ENCODE assay signal across 8 mouse cellular contexts in the genomic region with DNA sequence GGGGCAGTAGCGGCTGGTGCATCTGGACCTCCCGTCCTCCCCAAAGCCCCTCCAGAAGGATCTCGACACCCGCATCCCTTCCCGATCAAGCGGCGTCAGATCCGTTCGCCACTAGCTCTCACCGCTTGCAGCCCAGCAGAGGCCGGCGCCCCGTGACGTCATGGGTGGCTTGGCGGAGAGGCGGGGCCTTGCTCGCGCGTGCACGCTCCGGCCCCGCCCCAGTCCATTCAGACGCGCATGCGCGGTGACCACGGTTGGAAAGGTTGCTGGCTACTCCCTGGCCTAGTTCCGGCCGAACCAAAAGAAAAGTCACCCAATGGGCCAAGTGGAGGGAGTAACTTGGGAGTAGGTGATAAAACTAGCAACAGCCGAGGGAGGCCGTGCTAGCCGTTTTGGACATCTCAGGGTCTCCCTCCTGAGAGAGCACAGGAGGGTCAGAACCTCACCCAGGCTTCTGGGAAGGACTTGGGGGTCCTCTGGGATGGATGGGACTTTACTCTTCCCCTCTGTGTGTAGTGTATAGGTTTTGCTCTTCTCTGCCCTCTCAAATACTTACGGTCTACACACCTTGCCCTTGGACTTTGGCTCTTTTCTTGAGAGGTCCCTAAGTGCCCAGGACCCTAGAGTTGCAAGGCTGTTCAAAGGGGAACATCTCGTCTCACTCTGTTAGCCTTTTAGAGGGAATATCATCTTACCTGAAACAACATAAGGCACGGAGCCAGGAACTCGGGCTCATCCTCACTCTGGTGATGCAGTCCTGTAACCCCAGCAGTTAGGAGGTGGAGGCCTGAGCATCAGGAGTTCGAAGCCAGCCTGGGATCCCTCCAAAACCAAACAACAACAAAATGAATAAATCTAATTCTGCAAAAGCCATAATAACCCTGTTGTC. TPM values are rescaled to one million over a fixed set of nuclear protein-coding genes. Genes with fewer than 3 reads are reported as not detected.
A peak's percentile ranks its signal among the peaks of the same experiment; 100 is the strongest.
DNase-seq lines count a peak whose midpoint lies in the region; ATAC-seq lines count a peak whose summit lies in the region.

No protein-coding gene starts in this region.

- peaks cover 12% of the 10 kb centered on the region for H3K4me1 ChIP-seq in hindbrain, embryonic 16.5 days (ENCODE audit: control insufficient read depth, insufficient read depth, low read depth, low read length)

- no peaks in the 10 kb centered on the region for H3K27me3 ChIP-seq in hindbrain, embryonic 16.5 days (replicated peaks; ENCODE audit: control insufficient read depth, insufficient read depth, low read length)

- H3K27ac ChIP-seq in hindbrain, embryonic 16.5 days (ENCODE audit: low read depth, low read length) = peak overlapping the region; percentile 87
- H3K27ac ChIP-seq in macrophage = peak overlapping the region; percentile 98

- DNase-seq in R1 (ENCODE audit: low read depth, low spot score) = peak; percentile 90
- peak; percentile 98 to 100 for DNase-seq in cerebellum, postnatal 25 days
- DNase-seq in frontal cortex, postnatal 36 days (ENCODE audit: low spot score in 2 of 2) = peak; percentile 95 to 96
- DNase-seq in left cerebral cortex, adult 18-20 months (ENCODE audit: low spot score in 2 of 2) = peak; percentile 98 to 99
- DNase-seq in right cerebral cortex, adult 18-20 months = peak; percentile 96
- DNase-seq in urinary bladder, postnatal 10 days (ENCODE audit: low spot score) = peak; percentile 97

- peak overlapping the region; percentile 69 for H3K4me2 ChIP-seq in hindbrain, embryonic 16.5 days (ENCODE audit: low read length)

- H3K4me3 ChIP-seq in hindbrain, embryonic 16.5 days (ENCODE audit: low read length) = peak overlapping the region; percentile 63
- H3K4me3 ChIP-seq in macrophage (ENCODE audit: inconsistent target) = peak overlapping the region; percentile 82

- H3K9ac ChIP-seq in hindbrain, embryonic 16.5 days (ENCODE audit: low read depth, low read length) = peak overlapping the region; percentile 81

- H3K36me3 ChIP-seq in hindbrain, embryonic 16.5 days (ENCODE audit: control insufficient read depth, insufficient read depth, low read length) = no peaks in the 10 kb centered on the region
- no peaks in the 10 kb centered on the region; the same call in 1 of the 2 replicates for H3K36me3 ChIP-seq in macrophage (ENCODE audit: inconsistent target)

- 12% methylated on average over 37 of the region's 37 CpGs for WGBS in hindbrain, embryonic 16.5 days
- 14% methylated on average over 35 of the region's 37 CpGs for WGBS in macrophage (ENCODE audit: missing documents)

- no peaks in the 10 kb centered on the region for H3K9me3 ChIP-seq in hindbrain, embryonic 16.5 days (ENCODE audit: control insufficient read depth, low read length)

- peak; percentile 95 for ATAC-seq in hindbrain, embryonic 16.5 days

- peaks cover 35% of the 10 kb centered on the region for H3K79me2 ChIP-seq in macrophage (ENCODE audit: inconsistent target)

RNA-seq across cellular contexts. Expression of a gene that starts 13.8 kb away (rescaled TPM):
- 52.8 and 60.3 TPM in 2 replicates for polyA plus RNA-seq in hindbrain, embryonic 16.5 days (2015; fragmentation: Nextera tagmentation; extraction: Ambion mirVana)
- 100 to 1,000 TPM; 150 to 163 TPM for total RNA-seq in left cerebral cortex, adult 18-20 months (2021)
- total RNA-seq in macrophage (2018; cell fraction: chromatin; rRNA removed) = 100 to 1,000 TPM in 20 of 26 experiments, 10 to 100 TPM in 6; 47.2 to 205 (median 151) TPM
- total RNA-seq in macrophage (2018; cell fraction: cytosol; rRNA removed) = 10 to 100 TPM; 18.7 to 42.1 (median 29.5) TPM
- 100 to 1,000 TPM in 19 of 26 experiments, 10 to 100 TPM in 7; 55.6 to 193 (median 126) TPM for total RNA-seq in macrophage (2018; cell fraction: nucleus; rRNA removed)
- 24.1 to 40.9 TPM (median 31.3 TPM) in 3 replicates for polyA plus RNA-seq in macrophage (2018)

RNA-seq across cellular contexts. Expression of a gene that starts 24.4 kb away (rescaled TPM):
- 34.0 and 35.9 TPM in 2 replicates for polyA plus RNA-seq in hindbrain, embryonic 16.5 days (2015; fragmentation: Nextera tagmentation; extraction: Ambion mirVana)
- total RNA-seq in left cerebral cortex, adult 18-20 months (2021) = 10 to 100 TPM; 19.6 to 23.3 TPM
- total RNA-seq in macrophage (2018; cell fraction: chromatin; rRNA removed) = 100 to 1,000 TPM in 18 of 26 experiments, 10 to 100 TPM in 8; 32.3 to 243 (median 136) TPM
- total RNA-seq in macrophage (2018; cell fraction: cytosol; rRNA removed) = 100 to 1,000 TPM in 13 of 26 experiments, 10 to 100 TPM in 13; 70.1 to 165 (median 109) TPM
- total RNA-seq in macrophage (2018; cell fraction: nucleus; rRNA removed) = 100 to 1,000 TPM in 17 of 26 experiments, 10 to 100 TPM in 9; 51.5 to 216 (median 121) TPM
- polyA plus RNA-seq in macrophage (2018) = 36.1 to 105 TPM (median 98.7 TPM) in 3 replicates

RNA-seq across cellular contexts. Expression of a gene that starts 30.3 kb away (rescaled TPM):
- 126 and 134 TPM in 2 replicates for polyA plus RNA-seq in hindbrain, embryonic 16.5 days (2015; fragmentation: Nextera tagmentation; extraction: Ambion mirVana)
- total RNA-seq in left cerebral cortex, adult 18-20 months (2021) = 100 to 1,000 TPM; 136 to 158 TPM
- total RNA-seq in macrophage (2018; cell fraction: chromatin; rRNA removed) = 10 to 100 TPM in 22 of 26 experiments, 1 to 10 TPM in 4; 5.8 to 50.7 (median 25.5) TPM
- 10 to 100 TPM in 25 of 26 experiments, 1 to 10 TPM in 1; 9.5 to 22.4 (median 19.9) TPM for total RNA-seq in macrophage (2018; cell fraction: cytosol; rRNA removed)
- 10 to 100 TPM; 12.0 to 54.9 (median 24.4) TPM for total RNA-seq in macrophage (2018; cell fraction: nucleus; rRNA removed)
- polyA plus RNA-seq in macrophage (2018) = 15.3 to 21.9 TPM (median 16.2 TPM) in 3 replicates

RNA-seq across cellular contexts. Expression of a gene that starts 36.2 kb away (rescaled TPM):
- 88.3 and 100 TPM in 2 replicates for polyA plus RNA-seq in hindbrain, embryonic 16.5 days (2015; fragmentation: Nextera tagmentation; extraction: Ambion mirVana)
- 10 to 100 TPM; 54.0 to 54.6 TPM for total RNA-seq in left cerebral cortex, adult 18-20 months (2021)
- total RNA-seq in macrophage (2018; cell fraction: chromatin; rRNA removed) = 10 to 100 TPM; 17.3 to 81.3 (median 47.8) TPM
- total RNA-seq in macrophage (2018; cell fraction: cytosol; rRNA removed) = 10 to 100 TPM; 27.4 to 49.8 (median 41.5) TPM
- total RNA-seq in macrophage (2018; cell fraction: nucleus; rRNA removed) = 10 to 100 TPM; 15.0 to 64.5 (median 31.7) TPM
- polyA plus RNA-seq in macrophage (2018) = 34.7 to 59.9 TPM (median 57.7 TPM) in 3 replicates

RNA-seq across cellular contexts. Expression of a gene that starts 36.6 kb away (rescaled TPM):
- 21.1 and 23.6 TPM in 2 replicates for polyA plus RNA-seq in hindbrain, embryonic 16.5 days (2015; fragmentation: Nextera tagmentation; extraction: Ambion mirVana)
- 10 to 100 TPM; 29.0 to 31.9 TPM for total RNA-seq in left cerebral cortex, adult 18-20 months (2021)
- total RNA-seq in macrophage (2018; cell fraction: chromatin; rRNA removed) = 10 to 100 TPM in 9 of 26 experiments, 1 to 10 TPM in 17; 1.5 to 19.1 (median 7.0) TPM
- total RNA-seq in macrophage (2018; cell fraction: cytosol; rRNA removed) = 1 to 10 TPM; 1.4 to 4.0 (median 2.1) TPM
- 10 to 100 TPM in 4 of 26 experiments, 1 to 10 TPM in 22; 1.4 to 37.0 (median 4.8) TPM for total RNA-seq in macrophage (2018; cell fraction: nucleus; rRNA removed)
- polyA plus RNA-seq in macrophage (2018) = 3.9 to 23.5 TPM (median 19.4 TPM) in 3 replicates

Comparison
In these comparisons a context has a peak if more than half of its experiments do, and no peak if none do; other contexts are left out.
1. Peak in every context shown above with its lines: DNase-seq, ATAC-seq, H3K4me3 ChIP-seq and H3K27ac ChIP-seq.